Mouse (Mus musculus) hindlimb bud, embryonic 11.5 days (tissue): ENCODE results near the gene Ccdc86.

ENCODE experiments used
- DNase-seq: peaks from one replicate; pipeline ENCODE4 v3.0.0-alpha.2; 2012; ENCODE audit warnings: low read depth, low spot score; ENCODE audit errors: extremely low spot score

Gene Ccdc86

DNA sequence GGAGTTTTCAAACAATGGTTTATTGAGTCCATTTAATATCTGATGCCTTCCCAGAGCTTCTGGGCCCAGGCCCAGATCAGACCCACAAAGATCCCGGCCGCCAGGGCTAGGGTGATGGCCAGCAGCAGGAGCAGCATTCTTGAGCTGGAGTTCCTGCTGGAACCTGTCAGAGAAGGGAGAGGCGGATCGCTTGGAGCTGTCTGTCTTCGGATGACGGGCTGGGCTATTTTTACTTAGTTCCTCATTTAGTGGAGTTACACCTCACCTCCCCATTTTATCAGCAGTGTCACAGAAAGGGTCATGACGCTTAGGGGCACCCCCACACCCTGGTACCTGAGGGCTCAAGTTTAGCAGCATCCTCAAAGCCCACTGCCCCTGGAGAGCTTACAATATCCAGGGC, 34.8 kb downstream of the Ccdc86 start:
- DNase-seq = no peak

DNA sequence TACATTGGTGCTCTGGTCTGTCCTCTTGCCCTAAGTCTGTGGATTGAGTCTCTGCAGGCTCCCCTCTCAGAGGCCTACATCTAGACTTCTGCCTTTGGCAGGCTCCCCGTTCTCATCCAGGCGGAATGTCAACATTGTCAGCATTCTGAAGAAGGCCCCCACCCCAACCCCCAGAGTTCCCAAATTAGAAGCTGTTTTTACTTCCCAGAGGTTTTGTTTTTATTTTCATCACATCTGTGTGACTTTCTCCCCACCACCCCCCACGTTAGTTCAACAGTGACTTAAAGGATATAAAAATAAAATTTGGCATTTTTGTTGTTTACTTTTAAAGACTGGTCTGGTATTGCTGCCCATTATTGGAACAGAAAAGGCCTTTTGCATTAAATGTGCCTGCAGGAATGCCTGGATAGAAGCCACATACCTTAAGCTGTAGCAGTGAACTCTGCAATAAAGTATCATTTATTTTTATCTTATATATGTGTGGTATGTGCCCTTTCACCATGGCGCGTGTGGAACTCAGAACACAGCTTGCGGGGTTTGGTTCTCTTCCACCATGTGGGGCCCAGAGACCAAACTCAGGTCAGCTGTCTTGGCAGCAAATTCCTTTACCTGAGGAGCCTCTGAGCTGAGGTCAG, 39.9 kb downstream of the Ccdc86 start:
- DNase-seq = no peak

DNA sequence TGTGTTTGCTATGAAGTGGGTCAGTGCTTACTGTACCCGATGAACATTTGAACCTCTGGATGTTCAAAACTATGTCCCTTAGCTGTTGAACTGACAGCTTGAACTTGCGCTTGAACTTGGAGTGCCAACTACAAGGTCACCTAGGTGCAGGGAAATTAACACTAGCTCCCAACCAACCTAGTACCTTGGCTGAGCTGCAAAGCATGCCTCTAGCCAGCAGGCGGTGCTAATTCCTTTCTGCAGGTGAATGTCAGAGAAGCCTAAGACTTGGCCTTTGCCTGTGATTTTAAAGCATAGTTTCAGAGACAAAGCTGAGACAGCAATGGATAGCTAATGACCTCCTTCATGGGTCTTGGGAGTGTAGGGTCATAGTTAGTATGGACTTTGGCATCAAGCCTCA, 41.2 kb downstream of the Ccdc86 start:
- DNase-seq = no peak

DNA sequence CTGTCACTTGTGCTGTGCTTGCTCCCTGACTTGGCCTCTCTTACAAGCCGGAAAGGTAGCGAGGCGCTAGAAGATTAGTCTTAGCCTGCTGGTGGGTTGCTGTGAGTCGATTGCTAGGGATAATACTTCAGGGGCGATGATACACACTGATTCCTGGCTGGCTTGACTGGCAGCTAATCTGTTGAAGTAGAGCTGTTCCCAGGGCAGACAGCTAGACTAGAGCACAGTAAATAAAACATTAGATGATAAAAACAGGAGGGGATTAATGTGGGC, 43.4 kb downstream of the Ccdc86 start:
- DNase-seq = no peak

DNA sequence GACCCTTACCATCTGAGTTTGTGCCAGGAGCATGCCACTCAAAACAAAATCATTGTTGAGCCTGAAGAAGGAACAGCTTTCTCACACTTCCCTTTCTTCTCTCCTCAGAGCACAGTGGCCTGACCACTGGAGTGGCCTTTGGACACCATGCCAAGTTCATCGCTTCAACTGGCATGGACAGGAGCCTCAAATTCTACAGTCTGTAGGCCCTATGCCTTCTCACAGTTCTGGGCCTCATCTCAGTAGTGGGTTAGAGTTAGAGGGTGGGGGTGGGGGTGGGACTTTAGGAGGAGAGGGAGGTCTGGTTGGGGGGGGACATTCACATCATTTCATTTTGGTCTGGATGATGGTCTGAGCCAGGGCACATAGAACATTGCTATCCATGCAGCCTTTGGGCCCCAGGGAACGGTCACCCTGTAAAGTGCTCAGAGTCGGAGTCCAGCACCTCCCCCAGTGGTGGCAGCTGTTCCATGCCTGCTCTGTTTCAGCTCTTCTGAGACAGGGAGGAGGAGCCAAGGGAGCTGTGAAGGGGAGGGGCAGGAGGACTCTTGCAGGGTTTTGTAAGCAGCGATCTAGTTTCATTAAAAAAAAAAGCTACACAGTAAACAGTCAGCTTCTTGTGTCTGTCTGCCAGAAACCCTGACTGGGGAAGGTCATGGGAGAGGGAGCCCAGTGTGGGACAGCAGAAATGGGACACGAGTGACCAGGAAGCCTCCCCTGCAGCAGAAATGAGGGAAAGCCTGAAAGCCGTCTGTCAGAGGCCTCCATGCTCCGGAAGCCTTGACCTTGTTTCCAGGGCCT, 43.9 kb downstream of the Ccdc86 start:
- no peak for DNase-seq

DNA sequence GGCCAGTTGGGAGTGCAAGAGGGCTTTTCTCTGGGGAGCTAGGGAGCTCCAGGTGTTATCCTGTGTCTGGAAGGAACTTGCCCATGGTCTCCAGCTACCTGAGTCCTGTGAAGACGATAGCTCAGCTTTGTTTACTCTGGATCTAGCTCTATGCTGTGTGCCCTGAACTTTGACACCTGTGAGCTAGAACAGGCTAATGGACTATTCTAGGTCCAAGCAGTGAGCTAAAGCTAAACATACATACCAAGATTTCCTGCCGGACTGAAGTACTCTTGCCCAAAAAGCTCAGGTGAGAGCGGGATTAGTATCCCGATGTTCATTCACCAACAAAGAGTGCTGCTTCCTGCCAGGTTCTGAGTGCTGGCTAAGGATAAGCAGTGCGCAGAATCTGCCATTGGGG, 44.6 kb downstream of the Ccdc86 start:
- DNase-seq = no peak

DNA sequence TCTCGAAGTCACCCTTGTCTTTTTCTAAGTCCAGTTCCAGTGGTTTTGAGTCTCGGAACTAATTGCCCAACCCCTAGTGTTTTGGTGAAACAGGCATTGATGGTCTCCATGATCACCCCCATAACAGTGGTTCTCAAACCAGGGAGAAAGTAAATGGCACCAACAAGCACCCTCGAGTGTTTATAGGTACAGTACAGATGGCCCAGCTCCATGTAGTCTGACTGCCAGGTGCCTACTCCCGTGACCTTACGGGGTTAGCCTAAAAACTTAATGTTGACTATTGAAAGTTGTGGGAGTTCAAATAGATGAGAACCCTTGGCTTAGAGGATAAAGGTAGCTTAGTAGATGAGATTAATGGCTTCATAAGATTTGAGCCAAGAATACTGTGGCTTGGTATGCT, 48.0 kb downstream of the Ccdc86 start:
- DNase-seq = no peak

DNA sequence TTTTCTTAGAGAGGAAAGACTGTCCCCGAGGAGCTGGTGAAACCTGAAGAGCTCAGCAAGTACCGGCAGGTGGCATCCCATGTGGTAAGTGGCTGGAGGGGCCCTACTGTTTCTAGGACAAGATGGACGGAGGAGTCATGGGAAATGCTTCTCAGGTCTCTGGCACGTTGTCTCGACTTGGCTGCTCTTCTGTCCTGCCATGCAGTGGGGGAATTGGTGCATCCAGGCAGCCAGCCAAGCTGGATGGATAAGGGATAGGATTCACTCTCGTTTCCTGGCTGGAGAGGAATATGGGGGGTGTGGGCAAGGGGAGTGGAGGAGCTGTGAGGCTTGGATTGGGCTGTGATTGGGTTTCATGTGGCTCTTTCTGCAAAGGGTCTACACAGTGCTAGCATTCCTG, 48.8 kb downstream of the Ccdc86 start:
- DNase-seq = no peak

DNA sequence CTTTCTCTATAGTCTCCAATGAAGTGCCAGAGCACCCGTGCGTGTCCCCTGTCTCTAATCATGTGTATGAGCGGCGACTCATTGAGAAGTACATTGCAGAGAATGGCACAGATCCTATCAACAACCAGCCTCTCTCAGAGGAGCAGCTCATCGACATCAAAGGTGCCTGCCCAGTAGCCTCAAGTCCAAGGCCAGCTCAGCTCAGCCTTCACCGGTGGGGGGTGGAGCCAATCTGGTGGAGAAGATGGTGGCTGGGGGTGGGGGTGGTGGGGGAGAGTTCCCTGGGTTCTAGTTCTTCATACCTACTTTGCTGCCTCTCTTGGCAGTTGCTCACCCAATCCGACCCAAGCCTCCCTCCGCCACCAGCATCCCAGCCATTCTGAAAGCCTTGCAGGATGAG, 51.6 kb downstream of the Ccdc86 start:
- DNase-seq = no peak

DNA sequence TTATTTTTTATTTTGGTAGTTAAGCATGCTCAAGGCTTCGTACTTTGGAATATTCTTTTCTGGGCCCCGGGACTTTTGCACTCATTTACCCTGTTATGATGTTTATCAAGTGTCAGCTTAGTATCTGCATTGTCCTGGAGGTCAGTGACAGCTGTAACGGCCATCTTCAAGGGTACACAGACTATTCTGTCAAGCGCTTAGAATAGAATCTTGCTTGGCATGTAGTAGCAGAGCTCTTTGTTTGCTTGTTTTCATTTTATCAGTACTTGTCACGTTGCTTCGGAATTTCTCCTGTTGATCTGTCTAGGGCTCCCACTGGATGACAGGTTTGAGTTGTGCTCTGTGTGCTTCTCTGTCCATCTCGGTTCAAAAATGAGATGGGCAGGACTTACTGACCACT, 52.2 kb downstream of the Ccdc86 start:
- DNase-seq = no peak

DNA sequence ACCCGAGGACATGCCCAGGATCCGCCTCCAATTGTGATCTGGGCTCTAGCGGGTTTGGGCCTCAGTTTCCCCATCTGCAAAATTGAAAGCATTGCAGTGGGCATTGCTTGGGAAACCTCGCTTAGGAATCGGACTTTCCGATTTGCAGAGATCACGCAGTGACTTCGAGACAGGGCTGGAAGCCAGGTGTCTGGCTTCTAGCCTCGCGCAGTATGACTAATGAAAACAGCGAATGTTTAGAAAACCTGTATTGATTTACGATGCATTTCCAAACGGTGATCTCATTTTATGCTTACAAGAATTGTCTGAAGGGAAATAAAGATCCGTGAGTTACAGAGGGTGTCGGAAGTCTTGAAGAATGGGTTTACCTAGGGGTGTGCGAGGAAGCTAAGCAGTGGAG, 53.4 kb downstream of the Ccdc86 start:
- no peak for DNase-seq

DNA sequence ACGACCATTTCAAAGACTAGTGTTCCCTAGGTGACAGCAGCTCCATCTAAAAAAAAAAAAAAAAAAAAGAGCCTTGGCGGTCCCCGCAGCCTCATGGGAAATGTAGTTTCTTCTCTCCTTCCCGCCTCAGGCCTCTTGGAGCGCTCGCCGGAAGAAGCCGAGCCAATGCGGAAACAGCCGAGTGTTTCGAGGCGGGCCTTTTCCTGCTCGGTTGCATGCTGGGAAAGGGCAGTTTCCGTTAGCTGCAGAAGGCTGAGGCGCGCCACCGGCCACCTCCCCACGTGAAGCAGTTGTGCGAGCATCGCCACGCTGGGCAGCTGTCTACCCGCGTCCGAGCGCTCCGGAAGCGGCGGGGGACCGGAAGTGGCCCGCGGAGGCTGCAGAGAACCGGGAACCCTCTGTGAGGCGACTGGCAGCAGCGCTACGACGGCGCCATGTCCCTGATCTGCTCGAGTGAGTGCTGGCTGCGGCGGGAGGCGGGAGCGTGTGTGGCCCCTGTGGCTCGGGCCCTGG, 54.0 kb downstream of the Ccdc86 start, which contains the start of gene Prpf19:
Prpf19 (plus strand) TSS at position 216 of the 513 bp plus-strand sequence.
- DNase-seq = peak; percentile 91

DNA sequence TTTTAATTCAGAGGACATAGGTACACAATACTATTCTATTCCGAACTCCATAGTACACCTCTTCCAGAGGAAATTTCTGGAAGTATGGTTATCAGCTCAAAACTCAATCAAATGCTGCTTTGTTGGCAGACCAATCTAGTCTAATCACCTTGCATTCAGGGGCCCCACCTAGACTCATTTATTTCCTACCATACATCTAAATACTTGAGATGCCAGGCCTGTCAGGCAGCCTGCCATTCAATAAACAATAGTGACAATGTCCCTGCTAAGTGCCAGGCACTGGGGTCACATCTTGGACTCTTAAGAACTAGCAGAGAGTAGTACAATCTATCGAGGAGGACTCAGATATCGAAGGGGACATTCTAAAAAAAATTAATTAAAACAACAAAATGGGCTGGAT, 56.9 kb downstream of the Ccdc86 start:
- no peak for DNase-seq
